Mouse (Mus musculus): ENCODE data around the gene Il1rl1.

DNA sequence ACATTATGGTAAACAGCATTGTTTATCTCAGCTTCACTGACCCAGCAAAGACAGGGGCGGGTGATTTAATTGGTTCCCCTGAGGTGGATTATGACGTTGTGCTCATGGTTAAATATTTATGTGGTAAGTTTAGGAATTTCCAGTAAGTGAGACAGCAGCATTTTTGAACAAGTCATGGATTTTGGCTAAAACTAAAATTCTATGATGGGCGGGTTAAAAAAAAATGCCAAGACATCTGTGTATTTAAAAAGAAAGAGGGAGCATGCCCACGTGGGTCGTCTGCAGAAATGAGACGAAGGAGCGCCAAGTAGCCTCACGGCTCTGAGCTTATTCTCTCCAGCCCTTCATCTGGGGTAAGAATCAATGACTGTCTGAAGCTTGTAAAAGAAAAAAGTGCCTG lies 10.1 kb downstream of the Il1rl1 start:
- TF ChIP-seq CTCF (IDR thresholded peaks at IDR 0.05; ENCODE audit: low read depth): no peak
- no peak for TF ChIP-seq EP300 (IDR thresholded peaks at IDR 0.05; ENCODE audit: low read depth)
